Mouse (Mus musculus) stomach, embryonic 16.5 days (tissue): ENCODE data around the gene Rftn1. TPM values are rescaled to one million over a fixed set of nuclear protein-coding genes. Genes with fewer than 3 reads are reported as not detected.

Experiments
- ATAC-seq: fragments of 200-750 bp; cut with Nextera tagmentation; 2 replicates; pipeline ENCODE4 v1.8.0; 2017; ENCODE audit warnings: moderate number of reproducible peaks, moderate TSS enrichment; ENCODE audit not compliant: insufficient read depth, low FRiP score
- H3K27ac ChIP-seq: fragments of 300-500 bp; sonication (generic); 2 replicates; pipeline ENCODE4 v1.5.1; 2014; ENCODE audit warnings: low read length
- H3K27me3 ChIP-seq: fragments of 300-500 bp; sonication (generic); 2 replicates; pipeline ENCODE4 v1.6.1; 2014; ENCODE audit warnings: low read length, control low read depth, mixed read lengths; ENCODE audit not compliant: control insufficient read depth, insufficient read depth
- H3K36me3 ChIP-seq: fragments of 300-500 bp; sonication (generic); 2 replicates; pipeline ENCODE4 v1.6.1; 2014; ENCODE audit warnings: low read length; ENCODE audit not compliant: control insufficient read depth, insufficient read depth
- H3K4me1 ChIP-seq: fragments of 300-500 bp; sonication (generic); 2 replicates; pipeline ENCODE4 v1.6.1; 2014; ENCODE audit warnings: low read length, control low read depth, mixed read lengths; ENCODE audit not compliant: control insufficient read depth, insufficient read depth
- H3K4me2 ChIP-seq: fragments of 300-500 bp; sonication (generic); 2 replicates; pipeline ENCODE4 v1.6.1; 2014; ENCODE audit warnings: low read depth, low read length, mixed read lengths
- H3K4me3 ChIP-seq: fragments of 300-500 bp; sonication (generic); replicated peaks from 2 replicates; pipeline ENCODE4 v1.5.1; 2014; ENCODE audit warnings: mild to moderate bottlenecking, low read length
- H3K9ac ChIP-seq: fragments of 300-500 bp; sonication (generic); 2 replicates; pipeline ENCODE4 v1.6.1; 2014; ENCODE audit warnings: low read length
- H3K9me3 ChIP-seq: fragments of 300-500 bp; sonication (generic); replicated peaks from 2 replicates; pipeline ENCODE4 v1.6.1; 2016; ENCODE audit warnings: low read length, control low read depth; ENCODE audit not compliant: control insufficient read depth
- WGBS: fragments of 180-500 bp; shearing (Covaris S2); extraction: QIAGEN DNeasy Blood & Tissue Kit; methylation state at CpG from one replicate; pipeline ENCODE4 v1.1.7; 2014; 5-methylcytosine and 5-hydroxymethylcytosine counted together
- polyA plus RNA-seq: library from polyadenylated mRNA; unstranded; fragments of >200 nt; fragmentation: Nextera tagmentation; extraction: Ambion mirVana; gene quantifications from 2 replicates; pipeline ENCODE4 v1.2.1, GENCODE M21; 2015

Rftn1 gene
- 11.9 and 12.9 TPM in 2 replicates for polyA plus RNA-seq

GRCm38 (mm10) chr17:50190131-50191015 lies at the start of gene Rftn1:
Gene Rftn1 (minus strand): TSS chr17:50190674.
- Histone ChIP-seq H3K27me3 (peaks cover 15% of the 10 kb centered on the region), H3K4me2 (peak within 1 kb of the TSS; percentile 97), H3K4me3 (peak within 1 kb of the TSS; percentile 75), H3K9ac (peak within 1 kb of the TSS; percentile 79), H3K4me1 (peaks cover 4% of the 10 kb centered on the region; the same call in 1 of the 2 replicates), H3K27ac (peak within 1 kb of the TSS; percentile 26; the same call in 1 of the 2 replicates), H3K9me3 (no peaks in the 10 kb centered on the region), H3K36me3 (no peaks in the 10 kb centered on the region)
- WGBS, result under 1% methylated on average over 76 of the region's 79 CpGs
- ATAC-seq, result peak; percentile 51

- Histone ChIP-seq H3K4me1 (no peaks in the 10 kb centered on the region), H3K36me3 (no peaks in the 10 kb centered on the region), H3K9me3 (no peaks in the 10 kb centered on the region), H3K27me3 (no peaks in the 10 kb centered on the region), H3K4me3 (no peak overlapping the region), H3K9ac (no peak overlapping the region), H3K4me2 (no peak overlapping the region), H3K27ac (no peak overlapping the region)
- ATAC-seq, result no peak
- WGBS, result 58% methylated on average over 11 of the region's 11 CpGs
These were observed 47.5 kb upstream of the Rftn1 start for GRCm38 (mm10) chr17:50237818-50238610.

- Histone ChIP-seq H3K4me1 (no peaks in the 10 kb centered on the region), H3K4me2 (no peak overlapping the region), H3K9ac (no peak overlapping the region), H3K36me3 (no peaks in the 10 kb centered on the region), H3K27me3 (no peaks in the 10 kb centered on the region), H3K4me3 (no peak overlapping the region), H3K27ac (no peak overlapping the region), H3K9me3 (no peaks in the 10 kb centered on the region)
- 6% methylated on average over 8 of the region's 8 CpGs for WGBS
- peak; percentile 53; the same call in 1 of the 2 replicates for ATAC-seq
These were observed 46.9 kb upstream of the Rftn1 start for GRCm38 (mm10) chr17:50237436-50237709.

GRCm38 (mm10) chr17:50236702-50237435 lies 46.4 kb upstream of the Rftn1 start:
- H3K4me2 ChIP-seq, result no peak overlapping the region
- no peak overlapping the region for H3K27ac ChIP-seq
- no peaks in the 10 kb centered on the region for H3K36me3 ChIP-seq
- H3K9ac ChIP-seq, result no peak overlapping the region
- no peaks in the 10 kb centered on the region for H3K9me3 ChIP-seq
- ATAC-seq, result no peak
- no peak overlapping the region for H3K4me3 ChIP-seq
- 52% methylated on average over 9 of the region's 9 CpGs for WGBS
- no peaks in the 10 kb centered on the region for H3K27me3 ChIP-seq
- H3K4me1 ChIP-seq, result no peaks in the 10 kb centered on the region

GRCm38 (mm10) chr17:50235943-50236701 lies 45.6 kb upstream of the Rftn1 start:
- 67% methylated on average over 13 of the region's 13 CpGs for WGBS
- Histone ChIP-seq H3K9me3 (no peaks in the 10 kb centered on the region), H3K27me3 (no peaks in the 10 kb centered on the region), H3K4me3 (no peak overlapping the region), H3K4me2 (no peak overlapping the region), H3K4me1 (no peaks in the 10 kb centered on the region), H3K9ac (no peak overlapping the region), H3K27ac (no peak overlapping the region), H3K36me3 (no peaks in the 10 kb centered on the region)
- ATAC-seq, result no peak

GRCm38 (mm10) chr17:50233956-50234355 lies 43.5 kb upstream of the Rftn1 start:
- Histone ChIP-seq H3K27me3 (no peaks in the 10 kb centered on the region), H3K4me2 (no peak overlapping the region), H3K36me3 (no peaks in the 10 kb centered on the region), H3K4me1 (no peaks in the 10 kb centered on the region), H3K27ac (no peak overlapping the region), H3K4me3 (no peak overlapping the region), H3K9me3 (no peaks in the 10 kb centered on the region), H3K9ac (no peak overlapping the region)
- no peak for ATAC-seq
- WGBS, result 89% methylated on average over 5 of the region's 5 CpGs

- Histone ChIP-seq H3K27ac (no peak overlapping the region), H3K4me2 (no peak overlapping the region), H3K9me3 (no peaks in the 10 kb centered on the region), H3K4me1 (no peaks in the 10 kb centered on the region), H3K27me3 (no peaks in the 10 kb centered on the region), H3K9ac (no peak overlapping the region), H3K36me3 (no peaks in the 10 kb centered on the region), H3K4me3 (no peak overlapping the region)
- ATAC-seq, result no peak
- WGBS, result 84% methylated on average over 11 of the region's 11 CpGs
These were observed 42.3 kb upstream of the Rftn1 start for GRCm38 (mm10) chr17:50232821-50233220.

- Histone ChIP-seq H3K27ac (no peak overlapping the region), H3K27me3 (no peaks in the 10 kb centered on the region), H3K9me3 (no peaks in the 10 kb centered on the region), H3K36me3 (no peaks in the 10 kb centered on the region), H3K9ac (no peak overlapping the region), H3K4me2 (no peak overlapping the region), H3K4me1 (no peaks in the 10 kb centered on the region), H3K4me3 (no peak overlapping the region)
- 87% methylated on average over 8 of the region's 8 CpGs for WGBS
- no peak for ATAC-seq
These were observed 40.7 kb upstream of the Rftn1 start for GRCm38 (mm10) chr17:50231206-50231605.
